Mouse (Mus musculus): Measurements from ENCODE around the gene Tmem242.

Tmem242 gene

GRCm38 (mm10) chr17:5377151-5377929 is 62.7 kb downstream of the Tmem242 start:
- DNase-seq (ENCODE audit: low spot score in 2 of 2): no peak

DNA sequence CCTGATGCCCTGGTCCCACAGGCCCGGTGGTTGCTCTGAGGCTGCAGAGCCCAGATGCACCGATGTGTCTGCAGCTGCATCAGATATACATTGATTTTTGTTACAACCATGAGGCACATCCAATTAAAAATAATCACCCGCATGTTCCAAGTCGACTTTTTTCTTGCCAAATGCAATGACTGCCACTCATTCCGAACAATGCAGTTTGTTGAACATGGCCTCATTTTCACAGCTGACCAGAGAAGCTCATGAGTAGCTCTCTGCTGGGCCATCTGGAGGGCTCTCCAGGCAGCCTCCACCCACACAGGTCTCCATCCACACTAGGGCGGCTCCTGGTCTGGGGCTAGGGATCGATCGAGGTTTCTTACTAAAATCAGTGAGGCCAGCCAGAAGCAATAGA is 67.1 kb downstream of the Tmem242 start:
- DNase-seq (ENCODE audit: low spot score in 2 of 2): no peak

GRCm38 (mm10) chr17:5371521-5371920 is 68.5 kb downstream of the Tmem242 start:
- DNase-seq (ENCODE audit: low spot score in 2 of 2): no peak

DNA sequence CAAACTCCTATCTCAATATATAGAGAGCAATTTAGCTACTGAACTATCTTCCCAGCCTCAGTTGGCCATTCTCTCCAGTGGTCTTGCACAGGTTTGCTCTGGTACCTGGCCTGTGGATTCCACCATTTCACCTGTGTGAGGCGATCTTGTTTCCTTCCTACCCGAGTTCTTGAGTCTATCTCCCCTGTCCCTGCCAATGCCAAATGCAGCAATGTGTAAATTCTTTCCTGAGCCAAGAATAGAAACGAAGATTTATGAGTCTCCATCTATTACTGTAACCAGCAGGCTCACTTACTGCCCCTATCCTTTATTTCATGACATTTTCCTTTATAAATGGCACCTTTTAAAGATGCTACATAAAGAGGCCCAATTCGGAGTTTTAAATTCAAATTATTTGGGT is 69.0 kb downstream of the Tmem242 start:
- no peak for DNase-seq (ENCODE audit: low spot score in 2 of 2)

DNA sequence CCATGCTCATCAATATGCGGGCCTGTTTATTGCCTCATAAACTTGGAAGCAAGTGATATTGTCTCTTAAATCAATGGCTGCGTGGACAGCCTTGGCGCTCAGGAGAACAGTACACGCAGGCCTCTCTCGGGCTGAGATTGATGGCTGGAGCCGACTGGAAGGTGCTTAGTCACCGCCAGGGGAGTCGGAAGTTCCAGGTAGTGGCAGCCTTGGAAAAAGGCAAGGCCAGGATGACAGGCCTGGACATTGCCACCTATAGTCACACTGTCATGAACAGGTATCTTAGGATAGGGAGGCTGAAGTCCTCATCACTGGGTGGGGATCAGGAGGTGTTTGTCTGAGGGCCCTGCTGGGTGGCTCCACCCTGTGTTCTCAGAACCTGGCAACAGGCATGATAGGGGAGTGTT is 74.1 kb downstream of the Tmem242 start:
- DNase-seq (ENCODE audit: low spot score in 2 of 2): no peak
